Mouse (Mus musculus): Measurements from ENCODE around the gene Naaladl2.

- no peak for TF ChIP-seq CTCF (IDR thresholded peaks at IDR 0.05; ENCODE audit: low read depth)
- no peak for TF ChIP-seq EP300 (IDR thresholded peaks at IDR 0.05; ENCODE audit: low read depth)
These were observed 1286.8 kb downstream of the Naaladl2 start for GRCm38 (mm10) chr3:23857275-23857674.
